Mouse (Mus musculus) stomach, embryonic 16.5 days (tissue): ENCODE measurements at regions not wholly inside any gene's neighbourhood (a gene's known extent, or its start where the extent isn't known, plus 50 kb on each side); places are given as distances from the start of the nearest gene placed in this dataset.

Experiments used
- ATAC-seq: fragments of 200-750 bp; cut with Nextera tagmentation; 2 replicates; pipeline ENCODE4 v1.8.0; 2017; ENCODE audit warnings: moderate number of reproducible peaks, moderate TSS enrichment; ENCODE audit not compliant: insufficient read depth, low FRiP score
- H3K27ac ChIP-seq: fragments of 300-500 bp; sonication (generic); 2 replicates; pipeline ENCODE4 v1.5.1; 2014; ENCODE audit warnings: low read length
- H3K27me3 ChIP-seq: fragments of 300-500 bp; sonication (generic); 2 replicates; pipeline ENCODE4 v1.6.1; 2014; ENCODE audit warnings: low read length, control low read depth, mixed read lengths; ENCODE audit not compliant: control insufficient read depth, insufficient read depth
- H3K36me3 ChIP-seq: fragments of 300-500 bp; sonication (generic); 2 replicates; pipeline ENCODE4 v1.6.1; 2014; ENCODE audit warnings: low read length; ENCODE audit not compliant: control insufficient read depth, insufficient read depth
- H3K4me1 ChIP-seq: fragments of 300-500 bp; sonication (generic); 2 replicates; pipeline ENCODE4 v1.6.1; 2014; ENCODE audit warnings: low read length, control low read depth, mixed read lengths; ENCODE audit not compliant: control insufficient read depth, insufficient read depth
- H3K4me2 ChIP-seq: fragments of 300-500 bp; sonication (generic); 2 replicates; pipeline ENCODE4 v1.6.1; 2014; ENCODE audit warnings: low read depth, low read length, mixed read lengths
- H3K4me3 ChIP-seq: fragments of 300-500 bp; sonication (generic); replicated peaks from 2 replicates; pipeline ENCODE4 v1.5.1; 2014; ENCODE audit warnings: mild to moderate bottlenecking, low read length
- H3K9ac ChIP-seq: fragments of 300-500 bp; sonication (generic); 2 replicates; pipeline ENCODE4 v1.6.1; 2014; ENCODE audit warnings: low read length
- H3K9me3 ChIP-seq: fragments of 300-500 bp; sonication (generic); replicated peaks from 2 replicates; pipeline ENCODE4 v1.6.1; 2016; ENCODE audit warnings: low read length, control low read depth; ENCODE audit not compliant: control insufficient read depth
- WGBS: fragments of 180-500 bp; shearing (Covaris S2); extraction: QIAGEN DNeasy Blood & Tissue Kit; methylation state at CpG from one replicate; pipeline ENCODE4 v1.1.7; 2014; 5-methylcytosine and 5-hydroxymethylcytosine counted together

DNA sequence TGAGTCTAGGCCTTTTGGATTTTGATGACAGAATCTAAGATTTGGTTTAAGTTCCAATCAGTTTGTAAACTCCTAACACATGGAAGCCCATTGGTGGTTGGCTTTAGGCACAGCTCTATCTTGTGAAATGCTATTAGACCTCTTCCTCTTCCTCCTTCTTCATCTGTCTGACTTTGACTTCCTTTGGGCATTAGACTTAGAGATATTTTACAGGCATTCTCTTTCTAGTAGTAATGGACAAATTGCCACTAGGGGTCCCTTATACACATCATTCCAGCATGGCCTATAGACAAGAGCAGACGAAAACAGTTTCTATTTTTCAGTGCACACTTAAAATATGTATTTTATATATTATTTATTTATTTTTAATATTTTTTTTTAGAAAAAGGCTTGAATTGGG is 221.5 kb downstream of the 1500009L16Rik start:
- no peak for ATAC-seq
- no peak overlapping the region for H3K9ac ChIP-seq
- no peaks in the 10 kb centered on the region for H3K36me3 ChIP-seq
- H3K4me3 ChIP-seq, result no peak overlapping the region
- H3K9me3 ChIP-seq, result no peaks in the 10 kb centered on the region
- H3K27me3 ChIP-seq, result no peaks in the 10 kb centered on the region
- H3K27ac ChIP-seq, result no peak overlapping the region
- peaks cover 5% of the 10 kb centered on the region; the same call in 1 of the 2 replicates for H3K4me1 ChIP-seq
- H3K4me2 ChIP-seq, result no peak overlapping the region
- WGBS, result 75% methylated on average over 1 of the region's 1 CpGs

DNA sequence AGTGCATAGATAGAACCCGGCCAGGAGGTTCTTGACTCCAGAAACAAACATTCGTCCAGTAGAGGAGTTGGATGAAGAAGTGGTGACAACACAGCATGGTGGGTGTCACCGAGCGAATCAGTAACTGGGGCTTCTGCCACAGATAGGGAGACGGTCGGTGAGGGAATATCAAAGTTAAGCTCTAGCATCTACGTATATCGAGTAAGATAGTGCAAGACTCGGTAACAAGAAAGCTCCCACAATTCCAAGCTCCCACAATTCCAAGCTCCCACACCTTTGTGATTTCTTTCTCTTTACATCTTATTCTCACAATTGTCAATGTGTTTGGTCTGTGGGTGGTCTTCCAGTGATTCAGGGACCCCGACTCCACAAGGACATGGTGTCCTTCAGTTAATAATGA is 222.2 kb downstream of the 1500009L16Rik start:
- Histone ChIP-seq H3K9me3 (no peaks in the 10 kb centered on the region), H3K4me2 (no peak overlapping the region), H3K4me1 (peaks cover 5% of the 10 kb centered on the region; the same call in 1 of the 2 replicates), H3K4me3 (no peak overlapping the region), H3K27ac (no peak overlapping the region), H3K27me3 (no peaks in the 10 kb centered on the region), H3K36me3 (no peaks in the 10 kb centered on the region), H3K9ac (no peak overlapping the region)
- no peak for ATAC-seq
- 86% methylated on average over 10 of the region's 10 CpGs for WGBS

GRCm38 (mm10) chr10:83945503-83945902 is 222.8 kb downstream of the 1500009L16Rik start:
- H3K27ac ChIP-seq, result no peak overlapping the region
- no peak overlapping the region for H3K4me2 ChIP-seq
- H3K9ac ChIP-seq, result no peak overlapping the region
- H3K27me3 ChIP-seq, result no peaks in the 10 kb centered on the region
- H3K9me3 ChIP-seq, result no peaks in the 10 kb centered on the region
- H3K4me1 ChIP-seq, result peaks cover 5% of the 10 kb centered on the region; the same call in 1 of the 2 replicates
- no peak for ATAC-seq
- no peaks in the 10 kb centered on the region for H3K36me3 ChIP-seq
- 28% methylated on average over 9 of the region's 9 CpGs for WGBS
- no peak overlapping the region for H3K4me3 ChIP-seq

- Histone ChIP-seq H3K36me3 (no peaks in the 10 kb centered on the region), H3K9ac (no peak overlapping the region), H3K27ac (no peak overlapping the region), H3K9me3 (no peaks in the 10 kb centered on the region), H3K4me3 (no peak overlapping the region), H3K4me2 (no peak overlapping the region), H3K4me1 (peaks cover 5% of the 10 kb centered on the region; the same call in 1 of the 2 replicates), H3K27me3 (no peaks in the 10 kb centered on the region)
- 57% methylated on average over 11 of the region's 11 CpGs for WGBS
- no peak for ATAC-seq
Observed at GRCm38 (mm10) chr10:83946186-83947176, 223.8 kb downstream of the 1500009L16Rik start.

DNA sequence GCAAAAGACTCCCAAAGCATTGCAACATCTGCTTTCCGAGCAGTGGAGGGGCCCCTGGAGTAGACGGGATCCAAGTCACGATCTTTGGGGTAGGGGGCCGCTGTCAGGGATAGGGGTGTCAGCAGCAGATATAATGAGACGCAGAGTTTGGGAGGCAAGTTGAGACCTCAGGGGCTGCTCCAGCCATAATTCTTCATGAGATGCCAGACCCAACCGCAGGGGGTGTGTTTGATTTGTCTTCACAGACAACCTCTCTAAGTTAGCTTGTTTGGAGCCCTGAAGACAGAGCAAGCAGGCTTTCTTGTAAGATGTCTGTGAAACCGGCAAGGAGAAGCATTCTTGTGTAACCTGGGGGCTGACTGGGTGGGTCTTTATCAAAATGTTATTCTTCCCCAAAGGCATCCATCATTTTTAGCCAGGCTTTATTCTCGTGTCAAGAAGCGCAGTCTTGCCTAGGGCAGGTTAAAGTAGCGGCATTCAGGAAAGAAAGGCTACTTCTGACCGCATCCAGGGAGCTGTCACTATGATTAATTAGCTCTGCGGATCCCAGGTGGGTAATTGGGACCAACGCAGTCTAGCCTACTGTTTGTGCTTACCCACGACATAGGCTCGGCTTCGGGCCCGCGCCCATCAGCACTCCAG is 234.6 kb downstream of the 1500009L16Rik start:
- H3K27me3 ChIP-seq, result no peaks in the 10 kb centered on the region
- no peaks in the 10 kb centered on the region for H3K36me3 ChIP-seq
- H3K27ac ChIP-seq, result no peak overlapping the region
- no peak overlapping the region for H3K4me3 ChIP-seq
- H3K9ac ChIP-seq, result no peak overlapping the region
- no peak overlapping the region for H3K4me2 ChIP-seq
- WGBS, result 27% methylated on average over 18 of the region's 18 CpGs
- H3K4me1 ChIP-seq, result no peaks in the 10 kb centered on the region
- no peaks in the 10 kb centered on the region for H3K9me3 ChIP-seq
- ATAC-seq, result no peak

DNA sequence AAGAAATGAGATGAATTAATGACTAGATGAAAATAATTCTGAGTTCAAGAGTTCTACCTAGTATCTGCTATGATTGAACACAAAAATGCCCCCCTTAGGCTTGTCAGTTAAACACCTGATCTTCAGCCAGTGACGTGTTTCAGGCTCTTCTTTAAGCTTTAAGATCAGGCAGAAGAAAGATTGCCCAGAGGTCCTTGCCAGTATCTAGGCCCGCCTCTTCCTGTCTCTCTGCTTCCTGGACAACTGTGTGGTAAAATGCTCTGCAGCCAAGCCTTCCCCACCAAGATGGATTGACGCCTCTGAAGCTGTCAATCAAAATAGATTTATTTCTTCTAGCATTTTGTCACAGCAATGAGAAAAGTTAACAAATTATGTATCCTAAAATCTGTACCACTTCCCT is 235.7 kb downstream of the 1500009L16Rik start:
- Histone ChIP-seq H3K36me3 (no peaks in the 10 kb centered on the region), H3K9me3 (no peaks in the 10 kb centered on the region), H3K9ac (no peak overlapping the region), H3K27me3 (no peaks in the 10 kb centered on the region), H3K4me2 (no peak overlapping the region), H3K4me3 (no peak overlapping the region), H3K4me1 (no peaks in the 10 kb centered on the region), H3K27ac (no peak overlapping the region)
- WGBS, result 83% methylated on average over 3 of the region's 3 CpGs
- no peak for ATAC-seq

- no peak for ATAC-seq
- Histone ChIP-seq H3K27me3 (no peaks in the 10 kb centered on the region), H3K4me3 (no peak overlapping the region), H3K9ac (no peak overlapping the region), H3K4me1 (no peaks in the 10 kb centered on the region), H3K36me3 (no peaks in the 10 kb centered on the region), H3K4me2 (no peak overlapping the region), H3K9me3 (no peaks in the 10 kb centered on the region), H3K27ac (no peak overlapping the region)
- 87% methylated on average over 2 of the region's 2 CpGs for WGBS
Observed at GRCm38 (mm10) chr10:83958826-83959225, 236.2 kb downstream of the 1500009L16Rik start.

GRCm38 (mm10) chr10:83963232-83963760 is 240.6 kb downstream of the 1500009L16Rik start:
- Histone ChIP-seq H3K4me2 (no peak overlapping the region), H3K9ac (no peak overlapping the region), H3K4me3 (no peak overlapping the region), H3K27me3 (no peaks in the 10 kb centered on the region), H3K36me3 (no peaks in the 10 kb centered on the region), H3K27ac (no peak overlapping the region), H3K4me1 (peaks cover 5% of the 10 kb centered on the region; the same call in 1 of the 2 replicates), H3K9me3 (no peaks in the 10 kb centered on the region)
- ATAC-seq, result no peak
- 83% methylated on average over 12 of the region's 12 CpGs for WGBS
